9 mouse cellular contexts compared by ENCODE assay signal in genomic region chr15:12439351-12439751, GRCm38 (mm10).
A peak's percentile ranks its signal among the peaks of the same experiment; 100 is the strongest.
DNase-seq lines count a peak whose midpoint lies in the region; ATAC-seq lines count a peak whose summit lies in the region.
"Had no signal": no experiment of that assay in that cellular context is flagged by ENCODE, and none has a peak within 500 bp of the region (broad histone marks: within the 10 kb centered on the region; RNA-seq: fewer than 3 reads in every experiment).

No protein-coding gene starts in this region.

- H3K4me1 ChIP-seq in liver, embryonic 15.5 days (replicated peaks), result peaks cover 19% of the 10 kb centered on the region
- H3K4me1 ChIP-seq in stomach, embryonic 15.5 days, result peaks cover 6% of the 10 kb centered on the region

- no peaks in the 10 kb centered on the region for H3K36me3 ChIP-seq in liver, embryonic 15.5 days (replicated peaks)
- H3K36me3 ChIP-seq in stomach, embryonic 15.5 days, result no peaks in the 10 kb centered on the region

- H3K9ac ChIP-seq in liver, embryonic 15.5 days, result no peak overlapping the region
- H3K9ac ChIP-seq in stomach, embryonic 15.5 days, result no peak overlapping the region

- no peaks in the 10 kb centered on the region for H3K9me3 ChIP-seq in liver, embryonic 15.5 days (replicated peaks)
- H3K9me3 ChIP-seq in stomach, embryonic 15.5 days, result no peaks in the 10 kb centered on the region

- intact Hi-C loops in left cerebral cortex, postnatal 36 days (cut with DNase I), result no loop called here
- intact Hi-C loops in gastrocnemius, postnatal 14 days (cut with DNase I; ENCODE audit: low total_unique reads), result no loop called here

- DNase-seq in cerebellum, adult 9-11 months, result peak; percentile 18
- DNase-seq in cerebellum, postnatal 4 days (ENCODE audit: low spot score in 2 of 2), result no peak
- peak; percentile 68 for DNase-seq in thymus, postnatal 0 days (ENCODE audit: low spot score)
- no peak for DNase-seq in thymus, postnatal 25 days
- no peak for DNase-seq in left cerebral cortex, postnatal 36 days (ENCODE audit: low spot score in 2 of 2)
- DNase-seq in gastrocnemius, postnatal 14 days, result no peak
- DNase-seq: adrenal gland, postnatal 10 days had no signal

- WGBS in liver, embryonic 15.5 days (ENCODE audit: insufficient replicate concordance), result 12% methylated on average over 6 of the region's 6 CpGs
- 42% methylated on average over 6 of the region's 6 CpGs for WGBS in stomach, embryonic 15.5 days

- 0 out of 2 replicates have a peak, but pooled peaks have one; percentile 37 for ATAC-seq in liver, embryonic 15.5 days (ENCODE audit: insufficient read depth)
- no peak; the same call in 1 of the 2 replicates for ATAC-seq in stomach, embryonic 15.5 days (ENCODE audit: insufficient read depth, low FRiP score, low read depth)

- H3K4me2 ChIP-seq in liver, embryonic 15.5 days, result 0 out of 2 replicates have a peak overlapping the region, but pooled peaks have one; percentile 3
- H3K4me2 ChIP-seq in stomach, embryonic 15.5 days, result no peak overlapping the region

- no peaks in the 10 kb centered on the region for H3K27me3 ChIP-seq in liver, embryonic 15.5 days
- no peaks in the 10 kb centered on the region for H3K27me3 ChIP-seq in stomach, embryonic 15.5 days (replicated peaks)

- H3K4me3 ChIP-seq in liver, embryonic 15.5 days (replicated peaks), result no peak overlapping the region
- no peak overlapping the region for H3K4me3 ChIP-seq in stomach, embryonic 15.5 days (replicated peaks)

- H3K27ac ChIP-seq in liver, embryonic 15.5 days (replicated peaks), result peak overlapping the region; percentile 30; the same call in 1 of the 2 replicates
- peak overlapping the region; percentile 76; the same call in 1 of the 2 replicates for H3K27ac ChIP-seq in stomach, embryonic 15.5 days

Comparison
In these comparisons a context has a peak if more than half of its experiments do, and no peak if none do; other contexts are left out.
1. DNase-seq: peak in cerebellum, adult 9-11 months (single experiment) and thymus, postnatal 0 days (single experiment); none in cerebellum, postnatal 4 days (0 of 2), thymus, postnatal 25 days (single experiment), left cerebral cortex, postnatal 36 days (0 of 2) and gastrocnemius, postnatal 14 days (single experiment).